Mouse (Mus musculus) limb, embryonic 12.5 days (tissue): Measurements from ENCODE around the gene Tsen2. TPM values are rescaled to one million over a fixed set of nuclear protein-coding genes. Genes with fewer than 3 reads are reported as not detected.

Experiments
- ATAC-seq: fragments of 200-750 bp; cut with Nextera tagmentation; 2 replicates; pipeline ENCODE4 v1.8.0; 2017; ENCODE audit warnings: low read depth, moderate TSS enrichment; ENCODE audit not compliant: insufficient number of reproducible peaks, insufficient read depth, low FRiP score, low TSS enrichment
- H3K27ac ChIP-seq: fragments of 300-500 bp; sonication (generic); 2 replicates; pipeline ENCODE4 v1.5.1; 2016; ENCODE audit warnings: mild to moderate bottlenecking, moderate library complexity
- H3K27me3 ChIP-seq: fragments of 300-500 bp; sonication (generic); 2 replicates; pipeline ENCODE4 v1.6.1; 2016; ENCODE audit warnings: mild to moderate bottlenecking, moderate library complexity
- H3K36me3 ChIP-seq: fragments of 300-500 bp; sonication (generic); 2 replicates; pipeline ENCODE4 v1.6.1; 2016; ENCODE audit warnings: mild to moderate bottlenecking, moderate library complexity
- H3K4me1 ChIP-seq: fragments of 300-500 bp; sonication (generic); replicated peaks from 2 replicates; pipeline ENCODE4 v1.6.1; 2016
- H3K4me2 ChIP-seq: fragments of 300-500 bp; sonication (generic); 2 replicates; pipeline ENCODE4 v1.6.1; 2016; ENCODE audit warnings: mild to moderate bottlenecking, moderate library complexity
- H3K4me3 ChIP-seq: fragments of 300-500 bp; sonication (generic); replicated peaks from 2 replicates; pipeline ENCODE4 v1.5.1; 2016; ENCODE audit warnings: mild to moderate bottlenecking
- H3K9ac ChIP-seq: fragments of 300-500 bp; sonication (generic); replicated peaks from 2 replicates; pipeline ENCODE4 v1.6.1; 2016; ENCODE audit warnings: mild to moderate bottlenecking, moderate library complexity
- H3K9me3 ChIP-seq: fragments of 300-500 bp; sonication (generic); 2 replicates; pipeline ENCODE4 v1.6.1; 2016; ENCODE audit warnings: mild to moderate bottlenecking, moderate library complexity
- WGBS: fragments of 180-500 bp; shearing (Covaris S2); methylation state at CpG from one replicate; pipeline ENCODE4 v1.1.7; 2016; 5-methylcytosine and 5-hydroxymethylcytosine counted together
- polyA plus RNA-seq: library from polyadenylated mRNA; unstranded; fragments of >200 nt; fragmentation: Nextera tagmentation; extraction: Ambion mirVana; gene quantifications from 2 replicates; pipeline ENCODE4 v1.2.1, GENCODE M21; 2016

Tsen2 gene
- polyA plus RNA-seq, 1 experiment from 2014 or later: 27.6 TPM

- Histone ChIP-seq H3K36me3 (peaks cover 9% of the 10 kb centered on the region; the same call in 1 of the 2 replicates), H3K4me3 (peak within 1 kb of the TSS; percentile 93), H3K9ac (peak within 1 kb of the TSS; percentile 79), H3K27me3 (no peaks in the 10 kb centered on the region), H3K4me1 (peaks cover 11% of the 10 kb centered on the region), H3K4me2 (peak within 1 kb of the TSS; percentile 68), H3K27ac (peak within 1 kb of the TSS; percentile 80; the same call in 1 of the 2 replicates), H3K9me3 (no peaks in the 10 kb centered on the region)
- WGBS: under 1% methylated on average over 61 of the region's 61 CpGs
- peak; percentile 86 for ATAC-seq
Measured at GRCm38 (mm10) chr6:115601715-115602523, 57.5 kb downstream of the Tsen2 start, which contains the start of gene Mkrn2. Gene Mkrn2 (plus strand): TSS chr6:115601902.

- ATAC-seq: no peak
- Histone ChIP-seq H3K9me3 (no peaks in the 10 kb centered on the region), H3K27ac (no peak overlapping the region), H3K36me3 (peaks cover 29% of the 10 kb centered on the region), H3K4me1 (peaks cover 11% of the 10 kb centered on the region), H3K9ac (no peak overlapping the region), H3K4me3 (no peak overlapping the region), H3K4me2 (no peak overlapping the region), H3K27me3 (no peaks in the 10 kb centered on the region)
- 83% methylated on average over 1 of the region's 1 CpGs for WGBS
Measured at GRCm38 (mm10) chr6:115606461-115606860, 62.0 kb downstream of the Tsen2 start.

GRCm38 (mm10) chr6:115607429-115607828 is 63.0 kb downstream of the Tsen2 start:
- Histone ChIP-seq H3K9ac (no peak overlapping the region), H3K9me3 (no peaks in the 10 kb centered on the region), H3K4me2 (no peak overlapping the region), H3K27me3 (no peaks in the 10 kb centered on the region), H3K36me3 (peaks cover 39% of the 10 kb centered on the region), H3K4me3 (no peak overlapping the region), H3K4me1 (peaks cover 10% of the 10 kb centered on the region), H3K27ac (no peak overlapping the region)
- 77% methylated on average over 4 of the region's 4 CpGs for WGBS
- ATAC-seq: no peak

GRCm38 (mm10) chr6:115609121-115609520 is 64.7 kb downstream of the Tsen2 start:
- H3K4me1 ChIP-seq: no peaks in the 10 kb centered on the region

GRCm38 (mm10) chr6:115610301-115610700 is 65.8 kb downstream of the Tsen2 start:
- 90% methylated on average over 5 of the region's 5 CpGs for WGBS

More at GRCm38 (mm10) chr6:115609121-115609520, 64.7 kb downstream of the Tsen2 start:
- H3K4me2 ChIP-seq: no peak overlapping the region
- H3K36me3 ChIP-seq: peaks cover 56% of the 10 kb centered on the region
- ATAC-seq: no peak
- no peak overlapping the region for H3K4me3 ChIP-seq
- WGBS: 79% methylated on average over 3 of the region's 3 CpGs
- no peaks in the 10 kb centered on the region for H3K27me3 ChIP-seq
- H3K9me3 ChIP-seq: no peaks in the 10 kb centered on the region
- H3K27ac ChIP-seq: no peak overlapping the region
- H3K9ac ChIP-seq: no peak overlapping the region

GRCm38 (mm10) chr6:115613793-115614192 is 69.3 kb downstream of the Tsen2 start:
- Histone ChIP-seq H3K27ac (no peak overlapping the region), H3K9ac (no peak overlapping the region), H3K36me3 (peaks cover 94% of the 10 kb centered on the region), H3K9me3 (no peaks in the 10 kb centered on the region), H3K4me2 (no peak overlapping the region), H3K4me3 (no peak overlapping the region), H3K27me3 (no peaks in the 10 kb centered on the region), H3K4me1 (no peaks in the 10 kb centered on the region)
- ATAC-seq: no peak

More at GRCm38 (mm10) chr6:115610301-115610700, 65.8 kb downstream of the Tsen2 start:
- no peaks in the 10 kb centered on the region for H3K9me3 ChIP-seq
- no peak overlapping the region for H3K27ac ChIP-seq
- no peaks in the 10 kb centered on the region for H3K4me1 ChIP-seq
- no peaks in the 10 kb centered on the region for H3K27me3 ChIP-seq
- no peak for ATAC-seq
- no peak overlapping the region for H3K9ac ChIP-seq
- H3K4me2 ChIP-seq: no peak overlapping the region
- no peak overlapping the region for H3K4me3 ChIP-seq
- peaks cover 68% of the 10 kb centered on the region for H3K36me3 ChIP-seq

- Histone ChIP-seq H3K4me1 (no peaks in the 10 kb centered on the region), H3K9me3 (no peaks in the 10 kb centered on the region), H3K4me3 (no peak overlapping the region), H3K36me3 (peaks cover 100% of the 10 kb centered on the region), H3K27me3 (no peaks in the 10 kb centered on the region), H3K27ac (no peak overlapping the region), H3K4me2 (no peak overlapping the region), H3K9ac (no peak overlapping the region)
- 86% methylated on average over 3 of the region's 3 CpGs for WGBS
- ATAC-seq: no peak
Measured at GRCm38 (mm10) chr6:115615983-115616382, 71.5 kb downstream of the Tsen2 start.

- no peak for ATAC-seq
- Histone ChIP-seq H3K27me3 (no peaks in the 10 kb centered on the region), H3K9ac (no peak overlapping the region), H3K4me3 (no peak overlapping the region), H3K4me2 (no peak overlapping the region), H3K4me1 (no peaks in the 10 kb centered on the region), H3K36me3 (peaks cover 100% of the 10 kb centered on the region), H3K9me3 (no peaks in the 10 kb centered on the region), H3K27ac (no peak overlapping the region)
- 89% methylated on average over 10 of the region's 10 CpGs for WGBS
Measured at GRCm38 (mm10) chr6:115619818-115620217, 75.4 kb downstream of the Tsen2 start.

- Histone ChIP-seq H3K9me3 (no peaks in the 10 kb centered on the region), H3K4me3 (no peak overlapping the region), H3K36me3 (peaks cover 100% of the 10 kb centered on the region), H3K9ac (no peak overlapping the region), H3K27me3 (no peaks in the 10 kb centered on the region), H3K27ac (no peak overlapping the region), H3K4me1 (no peaks in the 10 kb centered on the region), H3K4me2 (no peak overlapping the region)
- 21% methylated on average over 1 of the region's 1 CpGs for WGBS
- no peak for ATAC-seq
Measured at GRCm38 (mm10) chr6:115620942-115621341, 76.5 kb downstream of the Tsen2 start.

- Histone ChIP-seq H3K4me1 (no peaks in the 10 kb centered on the region), H3K27ac (no peak overlapping the region), H3K4me2 (no peak overlapping the region), H3K27me3 (no peaks in the 10 kb centered on the region), H3K9me3 (no peaks in the 10 kb centered on the region), H3K4me3 (no peak overlapping the region), H3K36me3 (peaks cover 98% of the 10 kb centered on the region), H3K9ac (no peak overlapping the region)
- 87% methylated on average over 5 of the region's 5 CpGs for WGBS
- ATAC-seq: no peak
Measured at GRCm38 (mm10) chr6:115626121-115626520, 81.7 kb downstream of the Tsen2 start.
